Mouse (Mus musculus) embryonic facial prominence, embryonic 12.5 days (tissue): ENCODE results near the gene Gna15. TPM values are rescaled to one million over a fixed set of nuclear protein-coding genes. Genes with fewer than 3 reads are reported as not detected.

Source experiments
- ATAC-seq: fragments of 200-750 bp; cut with Nextera tagmentation; 2 replicates; pipeline ENCODE4 v1.8.0; 2017; ENCODE audit not compliant: insufficient number of reproducible peaks, insufficient read depth, low FRiP score, low TSS enrichment
- H3K27ac ChIP-seq: fragments of 300-500 bp; sonication (generic); 2 replicates; pipeline ENCODE4 v1.5.1; 2016; ENCODE audit warnings: mild to moderate bottlenecking
- H3K27me3 ChIP-seq: fragments of 300-500 bp; sonication (generic); 2 replicates; pipeline ENCODE4 v1.6.1; 2016; ENCODE audit warnings: mild to moderate bottlenecking, moderate library complexity
- H3K36me3 ChIP-seq: fragments of 300-500 bp; sonication (generic); 2 replicates; pipeline ENCODE4 v1.6.1; 2016; ENCODE audit warnings: mild to moderate bottlenecking
- H3K4me1 ChIP-seq: fragments of 300-500 bp; sonication (generic); 2 replicates; pipeline ENCODE4 v1.6.1; 2016
- H3K4me2 ChIP-seq: fragments of 300-500 bp; sonication (generic); replicated peaks from 2 replicates; pipeline ENCODE4 v1.6.1; 2016; ENCODE audit warnings: mild to moderate bottlenecking, moderate library complexity
- H3K4me3 ChIP-seq: fragments of 300-500 bp; sonication (generic); 2 replicates; pipeline ENCODE4 v1.5.1; 2016; ENCODE audit warnings: mild to moderate bottlenecking
- H3K9ac ChIP-seq: fragments of 300-500 bp; sonication (generic); 2 replicates; pipeline ENCODE4 v1.6.1; 2016; ENCODE audit warnings: mild to moderate bottlenecking, moderate library complexity
- H3K9me3 ChIP-seq: fragments of 300-500 bp; sonication (generic); 2 replicates; pipeline ENCODE4 v1.6.1; 2016; ENCODE audit warnings: mild to moderate bottlenecking, moderate library complexity
- WGBS: fragments of 180-500 bp; shearing (Covaris S2); methylation state at CpG from one replicate; pipeline ENCODE4 v1.1.7; 2016; 5-methylcytosine and 5-hydroxymethylcytosine counted together
- polyA plus RNA-seq: library from polyadenylated mRNA; unstranded; fragments of >200 nt; fragmentation: Nextera tagmentation; extraction: Ambion mirVana; gene quantifications from 2 replicates; pipeline ENCODE4 v1.2.1, GENCODE M21; 2016

Gene Gna15
- polyA plus RNA-seq, 1 experiment from 2014 or later: 0.86 TPM

GRCm38 (mm10) chr10:81541803-81542202 lies 17.8 kb upstream of the Gna15 start:
- Histone ChIP-seq H3K27ac (no peak overlapping the region), H3K4me2 (no peak overlapping the region), H3K9me3 (no peaks in the 10 kb centered on the region), H3K9ac (peak overlapping the region; percentile 10; the same call in 1 of the 2 replicates), H3K36me3 (peaks cover 26% of the 10 kb centered on the region), H3K4me1 (peaks cover 23% of the 10 kb centered on the region), H3K27me3 (no peaks in the 10 kb centered on the region), H3K4me3 (no peak overlapping the region)
- WGBS: 75% methylated on average over 10 of the region's 10 CpGs
- no peak for ATAC-seq

GRCm38 (mm10) chr10:81541363-81541762 lies 17.3 kb upstream of the Gna15 start:
- peak overlapping the region; percentile 10; the same call in 1 of the 2 replicates for H3K9ac ChIP-seq
- no peaks in the 10 kb centered on the region for H3K27me3 ChIP-seq
- no peak for ATAC-seq
- 87% methylated on average over 5 of the region's 5 CpGs for WGBS
- H3K4me3 ChIP-seq: no peak overlapping the region
- no peak overlapping the region for H3K4me2 ChIP-seq
- H3K9me3 ChIP-seq: no peaks in the 10 kb centered on the region
- H3K27ac ChIP-seq: no peak overlapping the region
- peaks cover 23% of the 10 kb centered on the region for H3K4me1 ChIP-seq
- peaks cover 26% of the 10 kb centered on the region for H3K36me3 ChIP-seq

GRCm38 (mm10) chr10:81538321-81539048 lies 14.5 kb upstream of the Gna15 start:
- Histone ChIP-seq H3K4me2 (no peak overlapping the region), H3K4me3 (no peak overlapping the region), H3K36me3 (peaks cover 39% of the 10 kb centered on the region), H3K27me3 (no peaks in the 10 kb centered on the region), H3K27ac (no peak overlapping the region), H3K9ac (no peak overlapping the region), H3K4me1 (peaks cover 14% of the 10 kb centered on the region), H3K9me3 (no peaks in the 10 kb centered on the region)
- ATAC-seq: no peak
- WGBS: 86% methylated on average over 3 of the region's 3 CpGs

- Histone ChIP-seq H3K27ac (no peak overlapping the region), H3K9ac (no peak overlapping the region), H3K27me3 (no peaks in the 10 kb centered on the region), H3K4me3 (no peak overlapping the region), H3K9me3 (no peaks in the 10 kb centered on the region), H3K4me1 (peaks cover 4% of the 10 kb centered on the region; the same call in 1 of the 2 replicates), H3K36me3 (peaks cover 43% of the 10 kb centered on the region), H3K4me2 (no peak overlapping the region)
- ATAC-seq: no peak
- 88% methylated on average over 2 of the region's 2 CpGs for WGBS
Measured at GRCm38 (mm10) chr10:81537429-81537828, 13.4 kb upstream of the Gna15 start.

GRCm38 (mm10) chr10:81536734-81537133 lies 12.7 kb upstream of the Gna15 start:
- Histone ChIP-seq H3K27me3 (no peaks in the 10 kb centered on the region), H3K4me2 (no peak overlapping the region), H3K9me3 (no peaks in the 10 kb centered on the region), H3K9ac (no peak overlapping the region), H3K36me3 (peaks cover 47% of the 10 kb centered on the region), H3K4me3 (no peak overlapping the region), H3K4me1 (0 out of 2 replicates have a peak, but pooled peaks cover 3% of the 10 kb centered on the region), H3K27ac (no peak overlapping the region)
- 79% methylated on average over 6 of the region's 6 CpGs for WGBS
- ATAC-seq: no peak

GRCm38 (mm10) chr10:81534826-81535225 lies 10.8 kb upstream of the Gna15 start:
- Histone ChIP-seq H3K4me1 (no peaks in the 10 kb centered on the region), H3K9ac (no peak overlapping the region), H3K4me3 (no peak overlapping the region), H3K27me3 (no peaks in the 10 kb centered on the region), H3K27ac (no peak overlapping the region), H3K9me3 (no peaks in the 10 kb centered on the region), H3K4me2 (no peak overlapping the region), H3K36me3 (peaks cover 61% of the 10 kb centered on the region)
- WGBS: 58% methylated on average over 16 of the region's 16 CpGs
- no peak for ATAC-seq

GRCm38 (mm10) chr10:81526779-81527178 lies 2.8 kb upstream of the Gna15 start:
- Histone ChIP-seq H3K9ac (no peak overlapping the region), H3K27ac (no peak overlapping the region), H3K9me3 (no peaks in the 10 kb centered on the region), H3K4me1 (0 out of 2 replicates have a peak, but pooled peaks cover 3% of the 10 kb centered on the region), H3K27me3 (peaks cover 12% of the 10 kb centered on the region), H3K36me3 (peaks cover 30% of the 10 kb centered on the region), H3K4me3 (no peak overlapping the region), H3K4me2 (no peak overlapping the region)
- 18% methylated on average over 14 of the region's 14 CpGs for WGBS
- ATAC-seq: peak; percentile 53; the same call in 1 of the 2 replicates

- Histone ChIP-seq H3K36me3 (peaks cover 16% of the 10 kb centered on the region), H3K9me3 (no peaks in the 10 kb centered on the region), H3K4me1 (0 out of 2 replicates have a peak, but pooled peaks cover 3% of the 10 kb centered on the region), H3K27me3 (peaks cover 12% of the 10 kb centered on the region), H3K9ac (no peak overlapping the region), H3K4me3 (no peak overlapping the region), H3K4me2 (no peak overlapping the region), H3K27ac (no peak overlapping the region)
- no peak for ATAC-seq
- 67% methylated on average over 12 of the region's 13 CpGs for WGBS
Measured at GRCm38 (mm10) chr10:81525017-81525694, 1.1 kb upstream of the Gna15 start.

GRCm38 (mm10) chr10:81523570-81523969 lies 455 bp downstream of the Gna15 start:
- 23% methylated on average over 19 of the region's 19 CpGs for WGBS
- Histone ChIP-seq H3K9ac (no peak overlapping the region; the same call in 1 of the 2 replicates), H3K27me3 (peaks cover 12% of the 10 kb centered on the region), H3K4me1 (0 out of 2 replicates have a peak, but pooled peaks cover 3% of the 10 kb centered on the region), H3K27ac (peak overlapping the region; percentile 30; the same call in 1 of the 2 replicates), H3K9me3 (no peaks in the 10 kb centered on the region), H3K36me3 (no peaks in the 10 kb centered on the region; the same call in 1 of the 2 replicates), H3K4me3 (no peak overlapping the region), H3K4me2 (no peak overlapping the region)
- no peak for ATAC-seq

GRCm38 (mm10) chr10:81523142-81523541 lies 883 bp downstream of the Gna15 start:
- Histone ChIP-seq H3K4me2 (no peak overlapping the region), H3K4me3 (no peak overlapping the region), H3K27ac (no peak overlapping the region), H3K9ac (no peak overlapping the region), H3K27me3 (peaks cover 12% of the 10 kb centered on the region), H3K9me3 (no peaks in the 10 kb centered on the region), H3K36me3 (no peaks in the 10 kb centered on the region), H3K4me1 (0 out of 2 replicates have a peak, but pooled peaks cover 3% of the 10 kb centered on the region)
- no peak for ATAC-seq
- 76% methylated on average over 6 of the region's 6 CpGs for WGBS

GRCm38 (mm10) chr10:81519978-81520365 lies 4.1 kb downstream of the Gna15 start:
- Histone ChIP-seq H3K9ac (no peak overlapping the region), H3K4me1 (0 out of 2 replicates have a peak, but pooled peaks cover 3% of the 10 kb centered on the region), H3K9me3 (no peaks in the 10 kb centered on the region), H3K4me3 (no peak overlapping the region), H3K36me3 (no peaks in the 10 kb centered on the region), H3K27me3 (peaks cover 20% of the 10 kb centered on the region), H3K27ac (no peak overlapping the region), H3K4me2 (no peak overlapping the region)
- no peak for ATAC-seq
- 72% methylated on average over 3 of the region's 3 CpGs for WGBS
